Mouse (Mus musculus): ENCODE results near the gene Gas7.

The Gas7 gene

GRCm38 (mm10) chr11:67722399-67723156 is 267.3 kb downstream of the Gas7 start:
- DNase-seq (ENCODE audit: low read depth) = no peak

- no peak for DNase-seq (ENCODE audit: low read depth)
Observed at GRCm38 (mm10) chr11:67723231-67724013, 268.2 kb downstream of the Gas7 start.

- no peak for DNase-seq (ENCODE audit: low read depth)
Observed at GRCm38 (mm10) chr11:67727095-67727494, 271.9 kb downstream of the Gas7 start.

GRCm38 (mm10) chr11:67728726-67729125 is 273.5 kb downstream of the Gas7 start:
- no peak for DNase-seq (ENCODE audit: low read depth)

GRCm38 (mm10) chr11:67731056-67731455 is 275.8 kb downstream of the Gas7 start:
- no peak for DNase-seq (ENCODE audit: low read depth)

GRCm38 (mm10) chr11:67733726-67734125 is 278.5 kb downstream of the Gas7 start:
- DNase-seq (ENCODE audit: low read depth) = no peak

GRCm38 (mm10) chr11:67734597-67734996 is 279.4 kb downstream of the Gas7 start:
- DNase-seq (ENCODE audit: low read depth) = no peak

GRCm38 (mm10) chr11:67738345-67738744 is 283.1 kb downstream of the Gas7 start:
- no peak for DNase-seq (ENCODE audit: low read depth)
